Mouse (Mus musculus) G1E (cell line): ENCODE measurements around the gene Ifit3.
"Not testable (repeated sequence)": the region's sequence is repeated elsewhere in the genome, so short reads cannot be mapped to it uniquely, and the experiment has no call there.

ENCODE experiments used
- CTCF ChIP-seq: IDR thresholded peaks from 2 replicates; pipeline ENCODE4 v1.5.1; 2012; ENCODE audit warnings: low read depth, low read length, inconsistent platforms, mixed read lengths
- GATA1 ChIP-seq: IDR thresholded peaks from 2 replicates; pipeline ENCODE4 v1.6.1; 2012; ENCODE audit warnings: borderline replicate concordance, low read length, inconsistent platforms, mixed read lengths
- GATA2 ChIP-seq: IDR thresholded peaks from 2 replicates; pipeline ENCODE4 v1.6.1; 2012; ENCODE audit warnings: low read depth, low read length, inconsistent platforms, borderline replicate concordance
- POLR2AphosphoS5 ChIP-seq: IDR thresholded peaks from 2 replicates; pipeline ENCODE4 v1.6.1; 2012; ENCODE audit warnings: low read depth, low read length, inconsistent platforms; ENCODE audit not compliant: insufficient replicate concordance
- TAL1 ChIP-seq: conservative IDR thresholded peaks from 2 replicates; pipeline ENCODE4 v1.6.1; 2012; ENCODE audit warnings: low read depth, low read length, inconsistent platforms, mixed read lengths

- TF ChIP-seq CTCF, TAL1, POLR2AphosphoS5, GATA2, GATA1: not testable (repeated sequence)
Measured at GRCm38 (mm10) chr19:34585740-34586458, 2.6 kb downstream of the Ifit3 start.
